Mouse (Mus musculus): ENCODE measurements around the gene Hdac11.

DNA sequence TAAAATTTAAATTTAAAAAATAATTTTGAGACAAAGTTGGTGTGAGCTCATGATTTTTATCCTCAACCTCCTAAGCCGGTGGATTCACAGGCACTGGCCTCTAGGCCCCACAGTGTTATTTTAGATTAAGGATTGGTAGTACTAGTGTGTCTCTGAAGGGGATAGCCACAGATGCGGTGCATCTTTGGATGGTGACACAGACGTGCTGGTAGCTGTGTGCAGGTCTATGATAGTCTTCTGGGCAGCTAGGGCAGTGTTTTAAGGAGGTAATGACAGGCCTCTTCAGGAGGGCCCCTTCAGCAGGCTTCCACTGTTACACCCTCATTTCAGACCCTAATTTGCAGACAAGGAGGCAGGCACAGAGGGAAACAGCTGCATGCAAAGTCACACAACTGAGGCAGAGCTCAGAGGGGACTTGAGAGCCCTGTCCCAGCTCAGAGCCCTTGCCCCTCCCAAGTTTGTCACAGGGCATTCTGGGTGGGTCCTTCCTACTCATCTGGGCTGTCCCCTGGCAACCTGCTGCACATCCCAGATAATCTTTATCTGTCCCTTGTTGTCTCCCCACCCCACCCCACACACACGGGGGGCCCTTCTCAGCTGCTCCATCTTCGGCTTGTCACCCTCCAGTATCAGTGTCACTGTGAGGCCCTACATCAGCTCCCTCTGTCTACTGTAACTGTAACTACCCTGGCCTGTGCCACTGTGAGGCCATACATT, 6.9 kb downstream of the Hdac11 start:
- no peak for TF ChIP-seq FLI1 (IDR thresholded peaks at IDR 0.05; ENCODE audit: low read length)
- TF ChIP-seq GATA1 (IDR thresholded peaks at IDR 0.05; ENCODE audit: borderline replicate concordance, low read length), result no peak

Measured in megakaryocyte, embryonic 14.5 days (primary cell).